Mouse (Mus musculus): ENCODE measurements around the gene Prr12.

Gene Prr12

DNA sequence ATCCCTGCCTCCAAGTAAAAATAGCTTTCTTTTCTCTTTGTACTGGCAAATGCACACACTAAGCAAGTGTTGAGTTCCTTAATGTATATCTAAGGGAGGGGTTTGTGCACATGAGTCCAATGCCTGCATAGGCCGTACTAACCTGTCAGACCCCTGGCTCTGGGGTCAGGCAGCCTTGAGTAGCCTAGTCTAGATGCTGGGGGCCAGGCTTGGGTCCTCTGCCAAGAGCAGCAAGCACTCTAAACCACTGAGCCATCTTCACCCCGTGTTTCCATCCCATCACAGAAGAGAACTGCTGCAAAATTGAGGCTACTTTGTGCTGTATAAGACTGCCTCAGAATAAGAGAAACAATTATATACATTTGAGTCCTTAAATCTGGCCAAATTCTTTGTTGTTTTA is 25.1 kb upstream of the Prr12 start:
- DNase-seq (ENCODE audit: low read depth in 1 of 2, low spot score in 2 of 2), result no peak

DNA sequence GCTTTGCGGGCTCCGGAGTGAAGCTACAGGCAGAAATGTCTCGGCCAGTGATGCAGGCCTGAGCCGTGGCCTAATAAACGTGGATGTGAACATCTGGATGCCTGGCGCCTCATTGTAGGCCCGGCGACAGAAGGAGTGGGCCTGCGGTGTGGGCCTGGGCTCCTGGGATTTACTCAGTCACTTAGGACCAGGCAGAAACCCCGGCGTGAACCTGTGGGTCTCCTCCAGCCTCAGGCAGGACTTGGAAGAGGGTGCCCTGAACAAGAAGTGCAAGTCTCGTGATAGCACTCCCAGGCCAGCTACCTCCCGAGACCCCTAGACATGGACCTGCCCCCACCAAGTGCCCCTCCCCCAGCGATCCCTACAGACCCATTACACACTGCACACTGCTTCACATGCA is 24.6 kb upstream of the Prr12 start:
- no peak for DNase-seq (ENCODE audit: low read depth in 1 of 2, low spot score in 2 of 2)

DNA sequence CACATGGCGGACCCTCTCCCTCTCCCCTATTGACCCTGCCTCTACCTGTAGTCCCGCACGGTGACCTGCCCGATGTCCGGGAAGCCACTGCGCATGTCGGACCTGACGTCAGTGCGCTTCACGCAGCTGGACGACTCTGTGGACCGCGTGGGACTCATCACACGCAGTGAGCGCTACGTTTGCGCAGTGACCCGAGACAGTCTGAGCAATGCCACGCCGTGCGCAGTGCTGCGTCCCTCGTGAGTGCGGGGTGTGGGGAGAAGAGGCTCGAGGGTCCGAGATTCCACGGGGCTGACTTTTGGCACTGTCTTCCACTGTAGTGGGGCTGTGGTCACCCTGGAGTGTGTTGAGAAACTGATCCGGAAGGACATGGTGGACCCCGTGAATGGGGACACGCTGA is 23.8 kb upstream of the Prr12 start:
- no peak for DNase-seq (ENCODE audit: low read depth in 1 of 2, low spot score in 2 of 2)

DNA sequence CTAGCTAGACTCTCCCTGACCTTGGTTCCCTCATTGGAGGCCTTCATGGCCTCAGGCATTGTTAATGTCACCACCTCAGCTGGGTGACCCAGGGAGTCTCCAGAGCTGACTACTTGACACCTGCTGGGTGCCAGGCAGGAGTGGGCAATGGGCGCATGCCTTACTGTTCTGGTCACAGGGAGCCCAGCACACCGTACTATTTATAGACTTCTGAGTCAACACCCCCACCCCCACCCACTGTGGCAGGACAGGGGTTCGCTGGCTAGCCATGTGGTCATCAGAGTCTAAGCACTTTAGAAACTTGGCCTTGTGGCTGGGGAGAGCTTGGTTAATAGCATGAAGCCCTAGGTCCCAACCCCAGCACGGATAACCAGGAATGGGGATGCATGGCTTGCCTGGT is 22.7 kb upstream of the Prr12 start:
- no peak for DNase-seq (ENCODE audit: low read depth in 1 of 2, low spot score in 2 of 2)

DNA sequence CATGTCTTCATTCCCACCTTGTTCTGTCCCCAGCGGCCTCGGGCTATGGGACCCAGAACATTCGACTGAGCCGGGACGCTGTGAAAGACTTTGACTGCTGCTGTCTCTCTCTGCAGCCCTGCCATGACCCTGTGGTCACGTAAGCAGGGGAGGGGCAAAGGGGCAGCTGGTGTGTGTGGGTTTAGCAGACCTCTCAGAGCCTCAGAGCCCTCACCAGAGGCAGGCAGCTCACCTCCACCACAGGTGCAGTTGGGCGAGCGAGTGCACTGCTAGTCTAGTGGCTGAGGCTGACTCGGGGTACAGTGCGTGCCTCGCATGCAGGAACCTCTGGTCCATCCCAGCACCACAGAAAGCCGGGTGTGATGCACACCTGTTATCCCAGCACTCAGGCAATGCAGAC is 21.3 kb upstream of the Prr12 start:
- no peak for DNase-seq (ENCODE audit: low read depth in 1 of 2, low spot score in 2 of 2)

DNA sequence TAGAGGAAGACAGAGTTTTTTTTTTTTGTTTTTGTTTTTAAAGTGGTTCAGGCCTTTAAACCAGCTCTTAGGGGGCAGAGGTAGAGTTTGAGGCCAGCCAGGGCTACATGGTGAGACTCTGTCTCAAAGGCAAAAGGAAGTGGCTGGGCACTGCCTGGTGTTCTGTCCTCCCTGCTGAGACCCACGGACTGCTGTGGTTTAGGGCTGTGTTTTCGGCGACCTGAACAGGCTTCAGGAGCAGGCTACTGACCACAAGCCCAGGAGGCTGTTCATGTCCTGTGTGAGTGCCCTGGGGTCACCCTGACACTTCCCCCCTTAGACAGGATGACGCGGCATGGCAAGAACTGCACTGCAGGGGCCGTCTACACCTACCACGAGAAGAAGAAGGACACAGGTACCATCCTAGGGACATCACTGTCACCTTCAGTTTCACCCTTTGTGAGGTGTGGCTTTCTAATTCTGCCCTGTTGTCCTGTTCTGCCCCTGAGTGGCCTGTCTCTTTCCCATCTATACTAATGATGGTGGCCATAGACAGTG is 20.6 kb upstream of the Prr12 start:
- DNase-seq (ENCODE audit: low read depth in 1 of 2, low spot score in 2 of 2), result no peak

DNA sequence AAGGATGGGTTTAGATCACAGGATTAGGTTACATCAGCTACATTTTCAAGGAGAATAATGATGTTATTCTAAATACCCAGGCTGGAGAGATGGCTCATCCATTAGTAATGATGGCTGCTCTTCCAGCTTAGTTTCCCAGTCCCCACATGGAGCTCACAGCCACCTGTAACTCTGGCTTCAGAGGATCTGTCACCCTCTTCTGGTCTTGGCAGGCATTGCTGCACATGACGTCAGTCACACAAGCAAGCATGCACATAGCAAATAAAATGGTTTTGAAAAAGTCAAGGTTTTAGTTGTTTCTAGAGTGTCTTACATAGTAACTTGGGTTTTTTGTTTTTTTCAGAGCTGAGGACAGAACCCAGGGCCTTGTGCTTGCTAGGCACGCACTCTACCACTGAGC is 19.5 kb upstream of the Prr12 start:
- no peak for DNase-seq (ENCODE audit: low read depth in 1 of 2, low spot score in 2 of 2)

DNA sequence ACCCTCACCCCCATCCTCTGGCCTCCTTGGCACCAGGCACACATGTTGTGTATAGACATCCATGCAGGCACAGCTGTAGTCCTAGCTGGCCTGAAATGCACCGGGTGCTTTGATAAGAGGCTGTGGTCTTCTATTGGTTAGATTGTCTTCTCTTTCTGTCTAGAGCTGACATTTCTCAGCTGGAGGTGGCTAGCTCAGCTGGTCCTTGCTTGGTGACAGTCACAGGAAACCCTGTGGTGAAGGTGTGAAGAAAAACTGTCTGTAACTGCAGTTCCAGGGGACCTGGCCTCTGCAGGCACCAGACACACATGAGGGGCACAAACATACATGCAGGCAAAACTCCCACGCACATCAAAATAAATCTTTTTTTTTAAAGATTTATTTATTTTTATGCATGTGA is 17.0 kb upstream of the Prr12 start:
- no peak for DNase-seq (ENCODE audit: low read depth in 1 of 2, low spot score in 2 of 2)

DNA sequence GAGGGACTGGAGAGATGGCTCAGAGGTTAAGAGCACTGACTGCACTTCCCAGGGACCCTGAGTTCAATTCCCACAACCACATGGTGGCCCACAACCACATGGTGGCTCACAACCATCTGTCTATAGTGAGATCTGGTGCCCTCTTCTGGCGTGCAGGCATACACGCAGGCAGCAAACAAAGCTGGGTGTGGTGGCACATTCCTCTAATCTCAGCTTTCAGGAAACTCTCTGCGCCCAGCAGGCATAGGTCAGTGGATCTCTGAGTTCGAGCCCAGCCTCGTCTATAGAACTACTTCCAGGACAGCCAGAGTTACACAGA is 15.3 kb upstream of the Prr12 start:
- peak in 1 of 2 experiments; percentile 41 for DNase-seq (ENCODE audit: low read depth in 1 of 2, low spot score in 2 of 2)

DNA sequence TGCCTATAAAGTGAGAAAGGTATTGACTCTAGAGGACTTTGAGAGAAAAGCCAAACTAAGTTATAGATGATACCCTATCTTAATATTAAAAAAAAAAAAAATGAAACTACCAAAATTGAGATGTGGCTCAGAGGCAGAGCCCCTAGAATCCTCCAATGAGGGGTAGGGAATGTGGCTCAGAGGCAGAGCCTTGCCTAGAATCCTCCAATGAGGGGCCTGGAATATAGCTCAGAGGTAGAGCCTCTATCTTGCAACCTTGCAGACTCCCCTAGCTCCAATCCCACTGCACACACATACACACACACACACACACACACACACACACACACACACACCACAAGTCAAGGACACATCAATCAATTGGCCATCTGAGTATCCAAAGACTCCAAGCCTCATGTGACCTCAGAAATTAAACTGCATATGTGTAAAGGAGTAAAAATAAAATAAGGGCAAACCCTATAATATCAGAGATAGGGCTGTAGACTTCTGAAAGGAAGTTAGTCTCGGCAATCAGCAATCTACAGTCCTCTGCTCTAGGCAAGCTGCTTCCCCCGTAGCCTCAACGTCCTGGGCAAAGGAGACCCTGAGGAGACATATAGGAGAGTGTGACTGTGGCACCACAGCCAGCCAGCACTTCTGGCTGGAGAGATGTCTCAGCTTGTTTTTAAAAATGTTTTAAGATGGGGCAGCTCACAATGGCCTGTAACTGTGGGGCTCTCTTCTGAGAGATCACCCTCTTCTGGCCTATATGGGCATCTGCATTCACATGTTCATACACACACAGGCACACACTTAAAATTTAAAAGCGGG is 14.7 kb upstream of the Prr12 start:
- DNase-seq (ENCODE audit: low read depth in 1 of 2, low spot score in 2 of 2), result no peak

DNA sequence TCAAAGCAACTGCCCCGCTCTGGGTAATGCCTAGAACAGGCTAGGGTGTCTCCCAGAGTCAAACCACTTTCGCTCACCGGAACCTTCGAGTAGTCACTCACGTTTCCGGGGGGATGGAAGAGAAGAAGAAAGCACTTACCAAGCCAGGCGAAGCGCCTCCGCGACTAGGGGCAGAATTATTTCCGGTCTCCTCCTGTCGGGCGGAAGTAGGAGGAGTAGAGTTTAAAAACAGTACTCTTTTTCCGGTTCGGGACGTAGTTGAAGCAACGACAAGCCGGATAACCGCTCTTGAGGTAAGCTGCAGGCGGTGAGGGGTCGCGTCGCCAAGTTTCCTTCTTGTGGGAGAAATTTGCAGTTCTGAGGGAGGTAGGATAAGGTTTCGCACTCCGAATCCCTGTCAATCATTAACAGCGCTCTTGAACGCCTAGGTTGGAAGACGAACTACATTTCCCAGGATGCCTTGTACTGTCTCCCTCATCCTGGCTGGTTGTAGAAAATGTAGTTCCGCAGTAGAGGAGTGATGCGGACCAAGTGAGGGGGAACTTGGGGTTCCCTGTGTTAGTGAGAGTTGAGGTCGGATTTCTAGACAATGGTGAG is 9.7 kb upstream of the Prr12 start, which contains the start of the genes Nosip and Prrg2:
Nosip (plus strand) TSS at position 191 of the 597 bp plus-strand sequence.
Prrg2 (minus strand) TSS at position 439 of the 597 bp plus-strand sequence.
- DNase-seq (ENCODE audit: low read depth in 1 of 2, low spot score in 2 of 2), result peak; percentile 89 to 90

DNA sequence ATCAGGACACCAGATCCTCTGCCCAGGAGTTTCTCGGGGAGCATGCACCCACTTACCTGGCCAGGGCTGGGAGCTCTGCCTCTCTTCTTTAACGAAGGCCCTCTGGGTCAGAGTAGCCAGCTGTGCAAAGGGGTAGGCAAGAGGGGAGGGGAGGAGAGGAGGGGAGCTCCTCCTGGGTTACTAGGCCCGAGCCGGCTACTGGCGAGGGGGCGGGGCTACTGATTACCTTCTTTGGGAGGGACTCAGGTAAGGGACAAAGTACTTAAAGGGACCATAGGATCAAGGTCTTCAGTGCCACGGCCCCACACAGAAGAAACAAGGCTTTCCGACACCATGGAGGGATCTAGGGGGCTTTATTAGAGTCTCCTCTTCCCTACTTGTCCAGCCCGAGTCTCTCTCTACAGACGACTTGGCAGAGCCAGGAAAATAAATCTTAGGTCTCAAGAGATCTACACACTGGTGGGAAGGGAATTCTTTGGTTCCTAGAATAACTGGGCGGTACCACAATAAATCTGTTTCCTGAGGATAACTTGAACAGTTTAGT is 8.9 kb upstream of the Prr12 start:
- DNase-seq (ENCODE audit: low read depth in 1 of 2, low spot score in 2 of 2), result no peak

DNA sequence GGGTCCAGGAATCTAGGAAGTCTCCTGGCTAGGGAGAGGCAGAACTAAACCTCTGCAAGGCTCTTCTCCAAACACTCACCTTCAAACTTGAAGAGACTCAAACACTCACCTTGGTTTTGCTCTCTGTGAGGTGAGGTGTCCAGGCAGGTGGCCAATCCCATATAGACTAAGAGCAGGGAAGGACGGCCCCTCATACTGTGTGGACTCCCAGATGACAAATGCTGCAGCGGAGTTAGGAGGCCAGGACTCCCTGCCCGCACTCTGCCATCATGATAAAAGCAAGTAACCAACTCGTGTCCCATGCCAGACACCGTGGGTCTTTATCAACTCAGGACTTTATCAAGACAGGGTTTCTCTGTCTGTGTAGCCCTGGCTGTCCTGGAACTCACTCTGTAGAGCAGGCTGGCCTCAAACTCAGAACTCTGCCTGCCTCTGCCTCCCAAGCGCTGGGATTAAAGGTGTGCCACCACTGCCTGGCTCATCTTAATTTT is 8.0 kb upstream of the Prr12 start:
- DNase-seq (ENCODE audit: low read depth in 1 of 2, low spot score in 2 of 2), result no peak

DNA sequence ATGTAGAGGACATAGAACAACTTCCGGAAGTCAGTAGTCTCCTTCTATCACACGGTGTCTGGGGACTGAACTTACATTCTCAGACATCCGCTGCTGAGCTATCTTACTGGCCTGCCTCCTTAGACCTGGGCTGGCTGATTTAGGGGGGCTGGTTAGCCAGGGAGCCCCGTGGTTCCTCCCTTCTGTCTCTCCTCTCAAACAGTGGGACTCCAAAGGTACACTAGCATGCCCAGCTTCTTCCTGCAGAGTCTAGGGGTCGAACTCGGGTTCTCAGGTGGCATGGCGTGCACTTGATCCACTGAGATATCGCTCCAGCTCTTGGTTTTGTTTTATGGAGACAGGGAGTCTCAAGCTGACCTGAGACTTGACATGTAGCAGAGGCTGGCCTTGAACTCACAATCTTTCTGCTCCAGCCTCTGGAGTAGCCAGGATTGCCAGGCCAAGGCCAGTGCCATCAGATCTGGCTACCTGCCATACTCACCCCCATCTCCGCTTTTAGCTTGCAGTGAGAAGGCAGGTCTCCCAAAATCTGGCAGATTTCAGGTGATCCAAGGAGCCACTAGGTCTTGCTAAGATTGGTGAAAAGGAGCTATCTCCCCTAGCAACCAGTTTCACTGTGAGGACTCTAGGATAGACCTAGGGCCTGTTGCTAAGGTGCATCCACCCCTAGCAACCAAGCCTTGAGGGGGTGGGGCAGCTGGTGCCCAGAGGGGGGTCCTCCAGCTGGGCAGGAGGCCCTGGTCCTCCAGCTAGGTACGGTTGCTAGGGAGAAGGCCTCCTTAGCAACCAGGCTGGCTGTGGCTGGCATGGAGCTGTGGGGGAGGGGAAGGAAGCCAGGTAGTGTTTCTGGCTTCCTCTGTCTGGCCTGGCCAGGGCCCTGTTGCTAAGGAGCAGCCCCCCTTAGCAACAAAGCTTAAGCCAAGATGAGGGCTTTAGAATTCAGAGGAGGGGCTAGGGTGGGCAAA is 6.2 kb upstream of the Prr12 start:
- no peak for DNase-seq (ENCODE audit: low read depth in 1 of 2, low spot score in 2 of 2)

DNA sequence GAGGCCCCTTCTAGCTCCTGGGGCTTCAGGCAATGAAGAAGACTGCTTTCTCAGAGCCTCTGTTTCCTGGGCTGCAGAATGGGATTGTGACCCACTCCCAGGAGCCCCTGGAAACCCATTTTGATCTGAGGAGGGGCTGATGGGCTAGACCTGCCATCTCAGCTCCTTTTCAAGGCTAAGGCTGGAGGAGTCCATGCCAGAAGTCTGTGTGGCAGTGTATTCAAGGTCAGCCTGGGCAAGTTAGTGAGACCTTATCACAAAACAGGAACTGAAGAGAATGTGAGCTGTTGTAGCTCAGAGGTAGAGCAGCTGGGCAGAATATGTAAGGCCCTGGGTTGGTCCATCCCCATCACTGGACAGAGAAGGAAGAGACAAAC is 4.3 kb upstream of the Prr12 start:
- DNase-seq (ENCODE audit: low read depth in 1 of 2, low spot score in 2 of 2), result no peak

DNA sequence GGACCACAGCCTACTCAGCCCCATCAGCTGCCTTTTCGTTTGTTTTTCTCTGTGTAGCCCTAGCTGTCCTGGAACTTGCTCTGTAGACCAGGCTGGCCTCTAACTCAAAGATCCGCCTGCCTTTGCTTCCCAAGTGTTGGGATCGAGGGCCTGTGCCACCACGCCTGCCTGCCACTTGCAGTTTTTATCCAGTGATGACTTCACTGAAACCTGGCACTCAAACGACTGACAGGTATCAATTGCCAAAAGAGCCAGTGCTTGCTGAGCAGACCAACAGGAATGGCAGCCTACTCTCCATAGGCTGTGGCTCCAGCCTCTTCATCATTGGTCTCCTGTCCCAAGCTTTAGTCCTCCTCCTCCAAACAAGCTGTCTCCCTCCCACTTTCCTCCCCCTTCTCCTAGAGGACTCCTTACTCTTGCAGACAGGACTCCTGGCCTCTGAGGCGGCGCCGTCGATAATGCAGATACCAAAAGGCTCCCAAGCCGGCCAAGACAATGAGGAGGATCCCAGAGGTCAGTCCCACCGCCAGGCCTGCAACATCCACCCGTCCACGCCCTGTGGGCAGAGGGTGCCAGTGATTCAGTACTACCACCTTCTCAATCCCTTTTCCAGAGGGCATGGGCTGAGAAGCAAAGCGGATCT is 3.8 kb upstream of the Prr12 start:
- no peak for DNase-seq (ENCODE audit: low read depth in 1 of 2, low spot score in 2 of 2)

DNA sequence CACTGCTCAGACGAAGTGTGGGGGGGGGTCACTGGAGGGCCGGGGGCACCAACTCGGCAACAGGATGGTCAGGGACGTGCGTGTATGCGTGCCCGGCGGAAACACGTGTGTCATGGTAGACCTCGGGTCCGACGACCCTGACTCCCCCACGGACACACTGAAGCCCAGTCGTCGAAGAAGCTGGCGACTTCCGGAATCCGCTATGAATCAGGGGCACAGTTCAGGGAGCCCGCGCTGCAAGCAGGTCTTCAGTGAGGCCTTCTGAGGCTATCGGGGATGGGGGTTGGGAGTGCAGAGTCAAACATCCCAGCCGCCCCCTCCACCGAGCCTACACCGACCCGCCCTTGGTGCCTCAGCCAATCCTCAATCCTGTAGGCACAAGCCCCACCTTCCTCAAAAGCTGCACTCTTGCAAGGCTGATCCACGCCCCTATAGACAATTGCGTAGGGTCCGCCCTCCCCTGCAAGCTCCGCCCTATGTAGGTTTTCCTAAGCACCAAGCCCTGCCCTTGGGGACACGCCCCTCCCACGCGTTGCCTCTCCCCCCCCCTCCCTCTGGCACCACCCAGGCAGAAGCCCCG is 1.3 kb upstream of the Prr12 start:
- peak; percentile 81 to 83 for DNase-seq (ENCODE audit: low read depth in 1 of 2, low spot score in 2 of 2)

DNA sequence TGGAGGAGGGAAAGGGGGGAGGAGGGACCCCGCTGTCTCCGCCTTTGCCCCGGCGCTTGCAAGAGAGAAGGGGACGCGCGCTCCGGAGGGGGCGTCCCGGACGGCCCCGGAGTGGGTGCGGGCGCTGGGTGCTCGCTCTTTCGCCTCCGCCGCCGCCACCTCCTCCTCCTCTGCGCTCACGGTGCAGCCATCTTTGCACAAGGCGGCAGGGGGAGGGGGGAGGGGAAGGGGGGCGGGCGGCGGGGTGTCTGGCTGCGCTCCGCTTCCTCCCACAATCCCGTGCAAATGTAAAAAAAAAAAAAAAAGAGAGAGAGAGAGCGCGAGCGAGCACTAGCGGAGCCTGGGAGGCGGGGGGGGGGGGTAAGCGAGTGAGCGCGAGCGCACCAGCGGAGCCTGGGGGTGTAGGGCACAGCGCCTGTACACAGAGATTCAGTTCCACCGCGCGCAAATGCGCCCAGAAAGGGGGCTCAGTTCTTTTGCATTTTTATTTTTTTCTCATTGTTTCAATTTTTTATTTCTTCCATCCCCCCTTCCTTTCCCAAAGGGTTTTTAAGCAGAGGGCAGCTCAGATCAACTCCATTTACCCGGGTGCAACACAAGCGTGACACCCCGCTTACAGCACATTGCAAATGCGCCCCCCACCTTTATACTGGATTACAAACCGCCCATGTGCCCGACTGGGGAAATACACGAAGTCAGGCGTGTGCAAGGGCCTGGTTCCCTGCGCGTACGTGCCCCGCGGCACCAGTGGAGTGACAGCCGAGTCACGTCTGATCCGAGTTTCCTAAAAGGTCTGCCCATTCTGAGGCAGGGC is 643 bp upstream of the Prr12 start:
- DNase-seq (ENCODE audit: low read depth in 1 of 2, low spot score in 2 of 2), result peak in 1 of 2 experiments; percentile 38

DNA sequence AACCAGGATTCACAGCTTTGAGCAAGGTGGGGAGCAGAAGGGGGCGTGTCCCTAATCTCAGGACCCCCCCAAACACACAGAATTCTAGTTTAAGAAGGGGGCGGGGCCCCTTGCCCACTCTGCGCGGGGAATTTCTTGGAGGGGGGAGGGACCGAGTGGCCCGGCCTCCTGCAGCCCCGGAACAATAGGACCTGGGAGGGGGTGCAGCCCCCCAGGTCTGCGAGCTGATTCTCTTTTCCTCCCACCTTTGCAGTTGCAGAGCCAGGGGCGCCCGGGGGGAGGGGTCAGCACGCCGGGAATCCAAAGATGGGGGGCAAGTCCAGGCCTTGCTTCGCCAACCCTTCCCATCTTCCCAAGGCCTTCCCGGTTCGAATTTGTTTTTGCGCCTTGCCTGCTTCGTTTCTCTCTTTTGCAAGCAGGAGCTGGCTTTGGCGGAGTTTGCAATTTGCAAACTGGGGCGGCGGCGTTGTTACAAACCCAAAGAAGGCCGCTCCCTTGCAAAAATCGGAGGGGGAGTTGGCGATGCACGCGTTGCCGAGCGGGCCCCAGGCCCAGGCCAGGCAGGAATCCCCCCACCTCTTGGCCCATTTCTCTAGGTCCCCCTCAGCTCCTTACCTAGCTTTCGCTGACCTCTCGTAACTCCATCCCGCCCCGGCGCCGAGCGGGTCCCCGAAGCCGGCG is 360 bp downstream of the Prr12 start:
- DNase-seq (ENCODE audit: low read depth in 1 of 2, low spot score in 2 of 2), result no peak

Measured in monocyte, adult 2 months (primary cell).